Mouse (Mus musculus): ENCODE data around the gene Egfl7. TPM values are rescaled to one million over a fixed set of nuclear protein-coding genes. Genes with fewer than 3 reads are reported as not detected.

Egfl7 gene
- polyA plus RNA-seq, 1 experiment from 2014 or later: 371 TPM

GRCm38 (mm10) chr2:26600664-26601063 is 20.9 kb downstream of the Egfl7 start:
- H3K4me1 ChIP-seq (replicated peaks; ENCODE audit: control insufficient read depth, insufficient read depth, low read length): peaks cover 14% of the 10 kb centered on the region
- no peak overlapping the region for H3K9ac ChIP-seq (ENCODE audit: low read length)
- no peak for ATAC-seq (ENCODE audit: low read depth)
- H3K4me2 ChIP-seq (ENCODE audit: low read depth, low read length): no peak overlapping the region
- WGBS: 87% methylated on average over 2 of the region's 2 CpGs
- no peak overlapping the region for H3K4me3 ChIP-seq (ENCODE audit: low read length)
- H3K36me3 ChIP-seq (ENCODE audit: control insufficient read depth, insufficient read depth, low read length): peaks cover 4% of the 10 kb centered on the region
- no peaks in the 10 kb centered on the region for H3K9me3 ChIP-seq (ENCODE audit: control insufficient read depth, low read length)
- no peak overlapping the region for H3K27ac ChIP-seq (ENCODE audit: low read length)
- H3K27me3 ChIP-seq (ENCODE audit: control insufficient read depth, insufficient read depth, low read depth, low read length): no peaks in the 10 kb centered on the region

GRCm38 (mm10) chr2:26601595-26601994 is 21.8 kb downstream of the Egfl7 start:
- H3K9ac ChIP-seq (ENCODE audit: low read length): no peak overlapping the region
- H3K9me3 ChIP-seq (ENCODE audit: control insufficient read depth, low read length): no peaks in the 10 kb centered on the region
- no peak overlapping the region for H3K27ac ChIP-seq (ENCODE audit: low read length)
- H3K4me1 ChIP-seq (replicated peaks; ENCODE audit: control insufficient read depth, insufficient read depth, low read length): peaks cover 20% of the 10 kb centered on the region
- ATAC-seq (ENCODE audit: low read depth): no peak
- H3K27me3 ChIP-seq (ENCODE audit: control insufficient read depth, insufficient read depth, low read depth, low read length): no peaks in the 10 kb centered on the region
- no peak overlapping the region for H3K4me3 ChIP-seq (ENCODE audit: low read length)
- no peaks in the 10 kb centered on the region for H3K36me3 ChIP-seq (ENCODE audit: control insufficient read depth, insufficient read depth, low read length)
- WGBS: 78% methylated on average over 1 of the region's 1 CpGs
- H3K4me2 ChIP-seq (ENCODE audit: low read depth, low read length): no peak overlapping the region

GRCm38 (mm10) chr2:26602631-26603030 is 22.8 kb downstream of the Egfl7 start:
- no peaks in the 10 kb centered on the region for H3K9me3 ChIP-seq (ENCODE audit: control insufficient read depth, low read length)
- H3K4me2 ChIP-seq (ENCODE audit: low read depth, low read length): peak overlapping the region; percentile 80

GRCm38 (mm10) chr2:26603159-26603558 is 23.3 kb downstream of the Egfl7 start:
- peak overlapping the region; percentile 78 for H3K4me3 ChIP-seq (ENCODE audit: low read length)
- no peaks in the 10 kb centered on the region for H3K9me3 ChIP-seq (ENCODE audit: control insufficient read depth, low read length)
- H3K27me3 ChIP-seq (ENCODE audit: control insufficient read depth, insufficient read depth, low read depth, low read length): no peaks in the 10 kb centered on the region
- no peak for ATAC-seq (ENCODE audit: low read depth)
- no peaks in the 10 kb centered on the region for H3K36me3 ChIP-seq (ENCODE audit: control insufficient read depth, insufficient read depth, low read length)
- WGBS: 6% methylated on average over 6 of the region's 6 CpGs
- H3K4me1 ChIP-seq (replicated peaks; ENCODE audit: control insufficient read depth, insufficient read depth, low read length): peaks cover 32% of the 10 kb centered on the region
- H3K27ac ChIP-seq (ENCODE audit: low read length): peak overlapping the region; percentile 92
- peak overlapping the region; percentile 80 for H3K4me2 ChIP-seq (ENCODE audit: low read depth, low read length)
- peak overlapping the region; percentile 87 for H3K9ac ChIP-seq (ENCODE audit: low read length)

More at GRCm38 (mm10) chr2:26602631-26603030, 22.8 kb downstream of the Egfl7 start:
- no peaks in the 10 kb centered on the region for H3K36me3 ChIP-seq (ENCODE audit: control insufficient read depth, insufficient read depth, low read length)
- no peaks in the 10 kb centered on the region for H3K27me3 ChIP-seq (ENCODE audit: control insufficient read depth, insufficient read depth, low read depth, low read length)
- ATAC-seq (ENCODE audit: low read depth): no peak
- peak overlapping the region; percentile 87 for H3K9ac ChIP-seq (ENCODE audit: low read length)
- WGBS: 84% methylated on average over 5 of the region's 5 CpGs
- H3K4me1 ChIP-seq (replicated peaks; ENCODE audit: control insufficient read depth, insufficient read depth, low read length): peaks cover 31% of the 10 kb centered on the region
- peak overlapping the region; percentile 78 for H3K4me3 ChIP-seq (ENCODE audit: low read length)
- no peak overlapping the region for H3K27ac ChIP-seq (ENCODE audit: low read length)

GRCm38 (mm10) chr2:26603720-26604671 is 24.2 kb downstream of the Egfl7 start, which contains the start of gene Agpat2:
TSS of gene Agpat2 (minus strand) at chr2:26604417.
- Histone ChIP-seq H3K27ac (ENCODE audit: low read length) (peak within 1 kb of the TSS; percentile 92), H3K9ac (ENCODE audit: low read length) (peak within 1 kb of the TSS; percentile 87), H3K27me3 (ENCODE audit: control insufficient read depth, insufficient read depth, low read depth, low read length) (no peaks in the 10 kb centered on the region), H3K4me2 (ENCODE audit: low read depth, low read length) (peak within 1 kb of the TSS; percentile 80), H3K9me3 (ENCODE audit: control insufficient read depth, low read length) (no peaks in the 10 kb centered on the region), H3K4me3 (ENCODE audit: low read length) (peak within 1 kb of the TSS; percentile 78), H3K4me1 (replicated peaks; ENCODE audit: control insufficient read depth, insufficient read depth, low read length) (peaks cover 32% of the 10 kb centered on the region), H3K36me3 (ENCODE audit: control insufficient read depth, insufficient read depth, low read length) (no peaks in the 10 kb centered on the region)
- ATAC-seq (ENCODE audit: low read depth): peak; percentile 91
- under 1% methylated on average over 84 of the region's 103 CpGs for whole genome bisulfite sequencing

GRCm38 (mm10) chr2:26605331-26605730 is 25.5 kb downstream of the Egfl7 start:
- H3K27ac ChIP-seq (ENCODE audit: low read length): no peak overlapping the region
- H3K9me3 ChIP-seq (ENCODE audit: control insufficient read depth, low read length): no peaks in the 10 kb centered on the region
- no peaks in the 10 kb centered on the region for H3K36me3 ChIP-seq (ENCODE audit: control insufficient read depth, insufficient read depth, low read length)
- peaks cover 32% of the 10 kb centered on the region for H3K4me1 ChIP-seq (replicated peaks; ENCODE audit: control insufficient read depth, insufficient read depth, low read length)
- no peak overlapping the region for H3K4me2 ChIP-seq (ENCODE audit: low read depth, low read length)
- no peaks in the 10 kb centered on the region for H3K27me3 ChIP-seq (ENCODE audit: control insufficient read depth, insufficient read depth, low read depth, low read length)
- ATAC-seq (ENCODE audit: low read depth): no peak
- no peak overlapping the region for H3K9ac ChIP-seq (ENCODE audit: low read length)
- WGBS: 85% methylated on average over 7 of the region's 8 CpGs
- no peak overlapping the region for H3K4me3 ChIP-seq (ENCODE audit: low read length)

- Histone ChIP-seq H3K9ac (ENCODE audit: low read length) (peak overlapping the region; percentile 27; the same call in 1 of the 2 replicates), H3K9me3 (ENCODE audit: control insufficient read depth, low read length) (no peaks in the 10 kb centered on the region), H3K4me1 (replicated peaks; ENCODE audit: control insufficient read depth, insufficient read depth, low read length) (peaks cover 32% of the 10 kb centered on the region), H3K4me2 (ENCODE audit: low read depth, low read length) (no peak overlapping the region; the same call in 1 of the 2 replicates), H3K27me3 (ENCODE audit: control insufficient read depth, insufficient read depth, low read depth, low read length) (no peaks in the 10 kb centered on the region), H3K27ac (ENCODE audit: low read length) (peak overlapping the region; percentile 79), H3K4me3 (ENCODE audit: low read length) (no peak overlapping the region), H3K36me3 (ENCODE audit: control insufficient read depth, insufficient read depth, low read length) (no peaks in the 10 kb centered on the region)
- no peak for ATAC-seq (ENCODE audit: low read depth)
- WGBS: 43% methylated on average over 3 of the region's 3 CpGs
Measured at GRCm38 (mm10) chr2:26606579-26606978, 26.8 kb downstream of the Egfl7 start.

- no peaks in the 10 kb centered on the region for H3K36me3 ChIP-seq (ENCODE audit: control insufficient read depth, insufficient read depth, low read length)
- H3K9me3 ChIP-seq (ENCODE audit: control insufficient read depth, low read length): no peaks in the 10 kb centered on the region
- no peak overlapping the region for H3K4me2 ChIP-seq (ENCODE audit: low read depth, low read length)
- ATAC-seq (ENCODE audit: low read depth): peak; percentile 50
- no peak overlapping the region for H3K4me3 ChIP-seq (ENCODE audit: low read length)
- no peaks in the 10 kb centered on the region for H3K27me3 ChIP-seq (ENCODE audit: control insufficient read depth, insufficient read depth, low read depth, low read length)
- 32% methylated on average over 6 of the region's 6 CpGs for WGBS
- H3K4me1 ChIP-seq (replicated peaks; ENCODE audit: control insufficient read depth, insufficient read depth, low read length): peaks cover 32% of the 10 kb centered on the region
- peak overlapping the region; percentile 79 for H3K27ac ChIP-seq (ENCODE audit: low read length)
- H3K9ac ChIP-seq (ENCODE audit: low read length): peak overlapping the region; percentile 2; the same call in 1 of the 2 replicates
Measured at GRCm38 (mm10) chr2:26607056-26607910, 27.5 kb downstream of the Egfl7 start.

GRCm38 (mm10) chr2:26608781-26609180 is 29.0 kb downstream of the Egfl7 start:
- no peaks in the 10 kb centered on the region for H3K27me3 ChIP-seq (ENCODE audit: control insufficient read depth, insufficient read depth, low read depth, low read length)
- H3K4me1 ChIP-seq (replicated peaks; ENCODE audit: control insufficient read depth, insufficient read depth, low read length): peaks cover 21% of the 10 kb centered on the region
- no peak overlapping the region for H3K9ac ChIP-seq (ENCODE audit: low read length)
- no peak overlapping the region for H3K27ac ChIP-seq (ENCODE audit: low read length)
- no peak overlapping the region for H3K4me3 ChIP-seq (ENCODE audit: low read length)
- no peak for ATAC-seq (ENCODE audit: low read depth)
- H3K36me3 ChIP-seq (ENCODE audit: control insufficient read depth, insufficient read depth, low read length): no peaks in the 10 kb centered on the region
- no peak overlapping the region for H3K4me2 ChIP-seq (ENCODE audit: low read depth, low read length)
- H3K9me3 ChIP-seq (ENCODE audit: control insufficient read depth, low read length): no peaks in the 10 kb centered on the region
